Mouse (Mus musculus): ENCODE data around the gene Mfsd9.
A peak's percentile ranks its signal among the peaks of the same experiment; 100 is the strongest.
"Not testable (repeated sequence)": the region's sequence is repeated elsewhere in the genome, so short reads cannot be mapped to it uniquely, and the experiment has no call there.

Mfsd9 gene

GRCm38 (mm10) chr1:40783450-40783849, 7.0 kb downstream of the Mfsd9 start:
- DNase-seq (ENCODE audit: extremely low spot score): no peak

GRCm38 (mm10) chr1:40776763-40777162, 13.7 kb downstream of the Mfsd9 start:
- no peak for DNase-seq (ENCODE audit: extremely low spot score)

GRCm38 (mm10) chr1:40776102-40776501, 14.4 kb downstream of the Mfsd9 start:
- DNase-seq (ENCODE audit: extremely low spot score): no peak

- no peak for DNase-seq (ENCODE audit: extremely low spot score)
These were observed 16.4 kb downstream of the Mfsd9 start for GRCm38 (mm10) chr1:40774040-40774439.

GRCm38 (mm10) chr1:40773234-40773633, 17.3 kb downstream of the Mfsd9 start:
- no peak for DNase-seq (ENCODE audit: extremely low spot score)

GRCm38 (mm10) chr1:40771196-40771970, 19.1 kb downstream of the Mfsd9 start:
- no peak for DNase-seq (ENCODE audit: extremely low spot score)

- no peak for DNase-seq (ENCODE audit: extremely low spot score)
These were observed 21.1 kb downstream of the Mfsd9 start for GRCm38 (mm10) chr1:40769331-40769894.

GRCm38 (mm10) chr1:40768606-40769005, 21.9 kb downstream of the Mfsd9 start:
- peak; percentile 57 for DNase-seq (ENCODE audit: extremely low spot score)

- no peak for DNase-seq (ENCODE audit: extremely low spot score)
These were observed 22.9 kb downstream of the Mfsd9 start for GRCm38 (mm10) chr1:40767588-40767987.

GRCm38 (mm10) chr1:40765521-40765920, 25.0 kb downstream of the Mfsd9 start:
- no peak for DNase-seq (ENCODE audit: extremely low spot score)

GRCm38 (mm10) chr1:40764701-40765275, 25.7 kb downstream of the Mfsd9 start:
- DNase-seq (ENCODE audit: extremely low spot score): no peak

GRCm38 (mm10) chr1:40764042-40764441, 26.4 kb downstream of the Mfsd9 start:
- DNase-seq (ENCODE audit: extremely low spot score): no peak

- no peak for DNase-seq (ENCODE audit: extremely low spot score)
These were observed 30.6 kb downstream of the Mfsd9 start for GRCm38 (mm10) chr1:40759751-40760445.

GRCm38 (mm10) chr1:40746089-40746488, 44.4 kb downstream of the Mfsd9 start:
- DNase-seq (ENCODE audit: extremely low spot score): no peak

- DNase-seq (ENCODE audit: extremely low spot score): no peak
These were observed 49.7 kb downstream of the Mfsd9 start for GRCm38 (mm10) chr1:40740739-40741138.

GRCm38 (mm10) chr1:40738246-40738645, 52.2 kb downstream of the Mfsd9 start:
- not testable (repeated sequence) for DNase-seq (ENCODE audit: extremely low spot score)

- DNase-seq (ENCODE audit: extremely low spot score): no peak
These were observed 52.8 kb downstream of the Mfsd9 start for GRCm38 (mm10) chr1:40737671-40738070.

GRCm38 (mm10) chr1:40728636-40729035, 61.9 kb downstream of the Mfsd9 start:
- no peak for DNase-seq (ENCODE audit: extremely low spot score)

- DNase-seq (ENCODE audit: extremely low spot score): no peak
These were observed 63.1 kb downstream of the Mfsd9 start for GRCm38 (mm10) chr1:40727404-40727803.

- DNase-seq (ENCODE audit: extremely low spot score): no peak
These were observed 64.4 kb downstream of the Mfsd9 start for GRCm38 (mm10) chr1:40726051-40726450.
